Mouse (Mus musculus): ENCODE measurements around the gene 2310011J03Rik. TPM values are rescaled to one million over a fixed set of nuclear protein-coding genes. Genes with fewer than 3 reads are reported as not detected.

2310011J03Rik gene
- polyA plus RNA-seq, 1 experiment: 40.6 TPM

- Histone ChIP-seq H3K36me3 (ENCODE audit: control insufficient read depth, insufficient read depth, low read length) (peaks cover 12% of the 10 kb centered on the region), H3K27ac (ENCODE audit: insufficient read depth, low read length) (no peak overlapping the region), H3K4me3 (ENCODE audit: extremely low read depth, insufficient read depth, insufficient read length) (no peak overlapping the region), H3K27me3 (ENCODE audit: control insufficient read depth, insufficient read depth, low read length) (peaks cover 7% of the 10 kb centered on the region; the same call in 1 of the 2 replicates), H3K4me1 (ENCODE audit: control insufficient read depth, insufficient read depth, insufficient read length) (peaks cover 4% of the 10 kb centered on the region; the same call in 1 of the 2 replicates)
- 75% methylated on average over 7 of the region's 7 CpGs for WGBS
- DNase-seq (ENCODE audit: low read depth in 1 of 2, low spot score in 2 of 2): no peak
- TF ChIP-seq POLR2A (IDR thresholded peaks at IDR 0.05; ENCODE audit: low read depth, low read length) (no peak), CTCF (IDR thresholded peaks at IDR 0.05; ENCODE audit: extremely low read depth, insufficient read depth, insufficient read length, insufficient replicate concordance) (no peak)
These were observed 25.5 kb downstream of the 2310011J03Rik start for GRCm38 (mm10) chr10:80294788-80295303.

DNA sequence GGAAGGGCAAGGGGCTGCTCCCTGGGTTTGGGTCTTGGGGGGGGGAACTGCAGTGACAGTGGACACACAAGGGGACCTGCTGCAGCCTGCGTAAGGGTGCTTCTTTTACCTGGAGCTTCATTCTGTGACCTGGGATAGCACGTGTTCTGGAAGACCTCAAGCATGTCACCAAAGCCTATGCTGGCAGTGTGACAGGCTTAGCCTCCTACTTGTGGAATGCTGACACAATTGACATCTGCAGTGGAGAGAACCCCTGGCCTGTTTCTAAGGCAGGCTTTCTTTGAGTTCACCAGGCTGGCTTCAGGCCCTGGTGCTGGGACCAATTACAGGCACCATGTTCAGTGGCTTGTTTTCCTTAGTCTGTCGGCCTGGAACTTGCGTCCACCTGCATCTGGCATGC lies 26.0 kb downstream of the 2310011J03Rik start:
- DNase-seq (ENCODE audit: low read depth in 1 of 2, low spot score in 2 of 2): no peak
- Histone ChIP-seq H3K27ac (ENCODE audit: insufficient read depth, low read length) (no peak overlapping the region), H3K36me3 (ENCODE audit: control insufficient read depth, insufficient read depth, low read length) (peaks cover 12% of the 10 kb centered on the region), H3K4me3 (ENCODE audit: extremely low read depth, insufficient read depth, insufficient read length) (no peak overlapping the region), H3K27me3 (ENCODE audit: control insufficient read depth, insufficient read depth, low read length) (peaks cover 4% of the 10 kb centered on the region; the same call in 1 of the 2 replicates), H3K4me1 (ENCODE audit: control insufficient read depth, insufficient read depth, insufficient read length) (peaks cover 4% of the 10 kb centered on the region; the same call in 1 of the 2 replicates)
- 91% methylated on average over 4 of the region's 4 CpGs for WGBS
- no peak for TF ChIP-seq CTCF (IDR thresholded peaks at IDR 0.05; ENCODE audit: extremely low read depth, insufficient read depth, insufficient read length, insufficient replicate concordance)
- TF ChIP-seq POLR2A (IDR thresholded peaks at IDR 0.05; ENCODE audit: low read depth, low read length): no peak

DNA sequence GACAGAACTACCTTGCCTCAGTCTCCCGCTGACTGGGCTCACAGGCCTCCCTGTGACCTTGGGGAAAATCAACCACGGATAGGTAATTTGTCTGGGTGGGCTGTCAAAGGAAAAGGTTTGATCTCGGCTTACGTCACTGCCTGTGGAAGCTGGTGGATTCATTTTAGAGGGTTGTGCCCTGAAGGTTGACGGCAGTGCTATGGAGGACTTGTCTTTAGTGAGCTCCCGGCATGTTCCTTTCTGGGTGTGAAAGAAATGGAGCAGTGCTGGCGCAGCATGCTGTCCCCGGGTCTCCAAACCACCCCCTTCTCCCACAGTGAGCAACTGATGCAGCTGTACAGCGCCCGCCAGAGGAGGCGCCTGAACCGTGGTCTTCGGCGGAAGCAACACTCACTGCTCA lies 27.0 kb downstream of the 2310011J03Rik start:
- H3K4me1 ChIP-seq (ENCODE audit: control insufficient read depth, insufficient read depth, insufficient read length): peaks cover 4% of the 10 kb centered on the region; the same call in 1 of the 2 replicates
- peaks cover 14% of the 10 kb centered on the region for H3K36me3 ChIP-seq (ENCODE audit: control insufficient read depth, insufficient read depth, low read length)
- H3K27me3 ChIP-seq (ENCODE audit: control insufficient read depth, insufficient read depth, low read length): no peaks in the 10 kb centered on the region
- peak overlapping the region; percentile 83 for H3K4me3 ChIP-seq (ENCODE audit: extremely low read depth, insufficient read depth, insufficient read length)
- no peak for TF ChIP-seq CTCF (IDR thresholded peaks at IDR 0.05; ENCODE audit: extremely low read depth, insufficient read depth, insufficient read length, insufficient replicate concordance)
- no peak overlapping the region for H3K27ac ChIP-seq (ENCODE audit: insufficient read depth, low read length)
- 19% methylated on average over 14 of the region's 14 CpGs for WGBS
- DNase-seq (ENCODE audit: low read depth in 1 of 2, low spot score in 2 of 2): no peak

DNA sequence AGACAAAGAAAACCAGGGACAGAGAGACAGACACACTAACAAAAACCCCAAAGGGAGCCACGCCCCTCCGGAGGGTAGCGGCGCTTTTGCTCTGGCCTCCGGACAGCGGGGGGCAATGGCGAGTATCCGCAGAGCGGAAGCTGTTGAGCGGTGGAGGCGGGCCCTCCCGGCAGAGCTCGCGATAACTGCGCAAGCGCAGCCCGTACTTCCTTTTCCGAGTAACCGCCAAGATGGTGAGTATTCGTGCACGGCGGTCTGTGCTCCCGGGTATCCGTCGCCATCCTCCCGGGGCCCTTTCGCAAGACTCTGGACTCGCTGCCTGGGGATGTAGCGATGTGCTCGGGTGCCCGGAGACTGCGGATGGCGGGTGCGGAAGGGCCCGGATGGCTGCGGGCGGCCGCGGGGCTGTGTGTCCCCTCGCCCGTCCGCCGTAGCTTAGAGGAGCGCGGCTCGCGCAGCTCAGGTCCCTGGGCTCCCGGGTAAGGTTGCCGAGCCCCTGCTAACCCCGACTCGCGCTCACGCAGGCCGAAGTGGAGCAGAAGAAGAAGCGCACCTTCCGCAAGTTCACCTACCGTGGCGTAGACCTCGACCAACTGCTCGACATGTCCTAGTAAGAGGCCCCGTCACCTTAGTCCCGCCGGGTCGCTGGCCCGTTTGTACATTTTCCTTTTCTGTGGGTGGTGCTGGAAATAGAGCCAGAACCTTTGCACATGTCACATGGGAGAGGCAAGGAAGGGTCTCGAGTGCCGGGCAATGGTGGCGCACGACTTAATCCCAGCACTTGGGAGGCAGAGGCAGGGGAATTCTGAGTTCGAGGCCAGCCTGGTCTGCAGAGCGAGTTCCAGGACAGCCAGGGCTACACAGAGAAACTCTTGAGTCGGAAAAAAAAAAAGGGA lies 27.8 kb downstream of the 2310011J03Rik start, which contains the start of gene Rps15:
Gene Rps15 (plus strand): TSS at position 203 of the 896 bp plus-strand sequence.
- peak; percentile 92 to 94 for DNase-seq (ENCODE audit: low read depth in 1 of 2, low spot score in 2 of 2)
- H3K36me3 ChIP-seq (ENCODE audit: control insufficient read depth, insufficient read depth, low read length): peaks cover 17% of the 10 kb centered on the region
- peak within 1 kb of the TSS; percentile 83 for H3K4me3 ChIP-seq (ENCODE audit: extremely low read depth, insufficient read depth, insufficient read length)
- no peaks in the 10 kb centered on the region for H3K27me3 ChIP-seq (ENCODE audit: control insufficient read depth, insufficient read depth, low read length)
- H3K4me1 ChIP-seq (ENCODE audit: control insufficient read depth, insufficient read depth, insufficient read length): peaks cover 4% of the 10 kb centered on the region; the same call in 1 of the 2 replicates
- TF ChIP-seq CTCF (IDR thresholded peaks at IDR 0.05; ENCODE audit: extremely low read depth, insufficient read depth, insufficient read length, insufficient replicate concordance): peak; percentile 55; the same call in 1 of the 2 replicates
- TF ChIP-seq POLR2A (IDR thresholded peaks at IDR 0.05; ENCODE audit: low read depth, low read length): peak; percentile 97
- under 1% methylated on average over 72 of the region's 72 CpGs for WGBS
- H3K27ac ChIP-seq (ENCODE audit: insufficient read depth, low read length): peak within 1 kb of the TSS; percentile 74

- peaks cover 4% of the 10 kb centered on the region; the same call in 1 of the 2 replicates for H3K4me1 ChIP-seq (ENCODE audit: control insufficient read depth, insufficient read depth, insufficient read length)
- H3K27ac ChIP-seq (ENCODE audit: insufficient read depth, low read length): no peak overlapping the region
- DNase-seq (ENCODE audit: low read depth in 1 of 2, low spot score in 2 of 2): no peak
- TF ChIP-seq POLR2A (IDR thresholded peaks at IDR 0.05; ENCODE audit: low read depth, low read length) (no peak), CTCF (IDR thresholded peaks at IDR 0.05; ENCODE audit: extremely low read depth, insufficient read depth, insufficient read length, insufficient replicate concordance) (no peak)
- WGBS: 72% methylated on average over 8 of the region's 8 CpGs
- no peak overlapping the region for H3K4me3 ChIP-seq (ENCODE audit: extremely low read depth, insufficient read depth, insufficient read length)
- H3K36me3 ChIP-seq (ENCODE audit: control insufficient read depth, insufficient read depth, low read length): peaks cover 38% of the 10 kb centered on the region
- H3K27me3 ChIP-seq (ENCODE audit: control insufficient read depth, insufficient read depth, low read length): no peaks in the 10 kb centered on the region
These were observed 31.7 kb downstream of the 2310011J03Rik start for GRCm38 (mm10) chr10:80288657-80289056.

GRCm38 (mm10) chr10:80288097-80288496 lies 32.2 kb downstream of the 2310011J03Rik start:
- 92% methylated on average over 12 of the region's 12 CpGs for WGBS
- DNase-seq (ENCODE audit: low read depth in 1 of 2, low spot score in 2 of 2): no peak
- no peaks in the 10 kb centered on the region for H3K27me3 ChIP-seq (ENCODE audit: control insufficient read depth, insufficient read depth, low read length)
- H3K36me3 ChIP-seq (ENCODE audit: control insufficient read depth, insufficient read depth, low read length): peaks cover 40% of the 10 kb centered on the region
- H3K4me3 ChIP-seq (ENCODE audit: extremely low read depth, insufficient read depth, insufficient read length): no peak overlapping the region
- no peak for TF ChIP-seq CTCF (IDR thresholded peaks at IDR 0.05; ENCODE audit: extremely low read depth, insufficient read depth, insufficient read length, insufficient replicate concordance)
- no peak for TF ChIP-seq POLR2A (IDR thresholded peaks at IDR 0.05; ENCODE audit: low read depth, low read length)
- no peak overlapping the region for H3K27ac ChIP-seq (ENCODE audit: insufficient read depth, low read length)
- H3K4me1 ChIP-seq (ENCODE audit: control insufficient read depth, insufficient read depth, insufficient read length): no peaks in the 10 kb centered on the region

Data from spleen, adult 2 months (tissue).